Comparison of ENCODE assay signal across 9 mouse cellular contexts in the genomic region with DNA sequence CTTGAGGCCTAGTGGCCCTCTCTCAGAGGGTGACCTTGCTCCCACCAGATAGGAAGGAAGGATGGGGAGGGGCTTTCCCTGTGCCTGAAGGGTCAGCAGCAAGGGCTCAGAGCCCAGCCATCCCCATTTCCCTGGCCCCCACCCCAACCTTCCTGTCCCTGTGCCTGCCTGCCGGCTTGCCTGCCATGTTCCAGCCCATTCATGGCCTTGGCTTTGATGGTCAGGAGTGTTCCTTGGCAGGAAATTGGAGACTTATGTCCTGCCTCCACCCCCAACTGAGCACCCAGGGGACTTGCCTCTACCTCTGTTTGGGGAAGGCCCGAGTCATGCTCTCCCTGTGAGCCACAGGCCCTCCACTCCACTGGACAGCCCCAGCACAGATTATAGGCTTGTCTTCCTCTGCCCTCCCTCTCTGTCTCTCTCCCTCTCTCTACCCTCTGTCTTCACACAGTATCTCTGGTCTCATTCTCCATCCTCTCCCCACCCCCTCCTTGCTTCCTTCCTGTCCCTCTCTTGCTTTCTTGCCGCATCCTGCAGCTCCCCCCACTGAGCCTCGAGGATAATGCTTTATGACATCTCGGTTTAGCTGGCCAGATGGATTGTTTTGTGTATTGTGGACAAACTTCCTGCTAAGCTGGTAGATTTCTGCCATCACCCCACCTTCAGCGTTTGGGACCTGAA. TPM values are rescaled to one million over a fixed set of nuclear protein-coding genes. Genes with fewer than 3 reads are reported as not detected.
DNase-seq lines count a peak whose midpoint lies in the region; ATAC-seq lines count a peak whose summit lies in the region.
"Had no signal": no experiment of that assay in that cellular context is flagged by ENCODE, and none has a peak within 500 bp of the region (broad histone marks: within the 10 kb centered on the region; RNA-seq: fewer than 3 reads in every experiment).

No protein-coding gene starts in this region.

- H3K9me3 ChIP-seq in megakaryocyte, embryonic 14.5 days: no peaks in the 10 kb centered on the region
- H3K9me3 ChIP-seq in heart, embryonic 14.5 days (ENCODE audit: control insufficient read depth, low read length): peaks cover 14% of the 10 kb centered on the region
- no peaks in the 10 kb centered on the region for H3K9me3 ChIP-seq in limb, embryonic 10.5 days (replicated peaks)
- no peaks in the 10 kb centered on the region for H3K9me3 ChIP-seq in neural tube, embryonic 13.5 days
- H3K9me3 ChIP-seq in hindbrain, embryonic 11.5 days (ENCODE audit: control insufficient read depth, low read length): no peaks in the 10 kb centered on the region

- H3K4me3 ChIP-seq in megakaryocyte, embryonic 14.5 days (replicated peaks): peak overlapping the region; percentile 94
- no peak overlapping the region for H3K4me3 ChIP-seq in heart, embryonic 14.5 days (ENCODE audit: control insufficient read depth in 1 of 2, insufficient read depth in 1 of 2, low read depth in 1 of 2, low read length in 2 of 2)
- H3K4me3 ChIP-seq in limb, embryonic 10.5 days: no peak overlapping the region; the same call in 1 of the 2 replicates
- no peak overlapping the region for H3K4me3 ChIP-seq in neural tube, embryonic 13.5 days
- H3K4me3 ChIP-seq in hindbrain, embryonic 11.5 days (ENCODE audit: low read depth, low read length): no peak overlapping the region

- peak; percentile 79 for DNase-seq in adrenal gland, postnatal 10 days
- DNase-seq in limb, embryonic 10.5 days (ENCODE audit: low spot score): no peak
- no peak for DNase-seq in layer of hippocampus, postnatal 36 days
- no peak for DNase-seq in hindbrain, embryonic 11.5 days (ENCODE audit: low spot score)

- peak overlapping the region; percentile 75 to 76 for H3K27ac ChIP-seq in heart, embryonic 14.5 days (replicated peaks in 1 of 2; ENCODE audit: control insufficient read depth in 1 of 2, insufficient read depth in 1 of 2, low read depth in 2 of 2, low read length in 2 of 2)
- H3K27ac ChIP-seq in limb, embryonic 10.5 days: peak overlapping the region; percentile 67
- H3K27ac ChIP-seq in neural tube, embryonic 13.5 days (replicated peaks): 0 out of 2 replicates have a peak overlapping the region, but pooled peaks have one; percentile 15
- no peak overlapping the region for H3K27ac ChIP-seq in hindbrain, embryonic 11.5 days (ENCODE audit: low read depth, low read length)

- no peak overlapping the region for H3K9ac ChIP-seq in heart, embryonic 14.5 days (ENCODE audit: low read length)
- no peak overlapping the region for H3K9ac ChIP-seq in neural tube, embryonic 13.5 days
- no peak overlapping the region for H3K9ac ChIP-seq in hindbrain, embryonic 11.5 days (ENCODE audit: low read depth, low read length)

- WGBS in heart, embryonic 14.5 days: 52% methylated on average over 6 of the region's 6 CpGs
- WGBS in limb, embryonic 10.5 days: 30% methylated on average over 6 of the region's 6 CpGs
- 35% methylated on average over 6 of the region's 6 CpGs for WGBS in neural tube, embryonic 13.5 days
- 43% methylated on average over 6 of the region's 6 CpGs for WGBS in hindbrain, embryonic 11.5 days

- peaks cover 33% of the 10 kb centered on the region for H3K27me3 ChIP-seq in megakaryocyte, embryonic 14.5 days (replicated peaks)
- peaks cover 21% of the 10 kb centered on the region for H3K27me3 ChIP-seq in heart, embryonic 14.5 days (ENCODE audit: control insufficient read depth, insufficient read depth, low read length)
- peaks cover 33% of the 10 kb centered on the region for H3K27me3 ChIP-seq in limb, embryonic 10.5 days (ENCODE audit: low read depth, poor library complexity, severe bottlenecking)
- H3K27me3 ChIP-seq in neural tube, embryonic 13.5 days: peaks cover 48% of the 10 kb centered on the region
- H3K27me3 ChIP-seq in hindbrain, embryonic 11.5 days (ENCODE audit: control insufficient read depth, insufficient read depth, low read length): peaks cover 31% of the 10 kb centered on the region

- H3K36me3 ChIP-seq in megakaryocyte, embryonic 14.5 days (replicated peaks; ENCODE audit: low read length): no peaks in the 10 kb centered on the region
- no peaks in the 10 kb centered on the region for H3K36me3 ChIP-seq in heart, embryonic 14.5 days (ENCODE audit: control insufficient read depth, insufficient read depth, low read length)
- no peaks in the 10 kb centered on the region for H3K36me3 ChIP-seq in limb, embryonic 10.5 days
- H3K36me3 ChIP-seq in neural tube, embryonic 13.5 days: no peaks in the 10 kb centered on the region
- H3K36me3 ChIP-seq in hindbrain, embryonic 11.5 days (ENCODE audit: control insufficient read depth, insufficient read depth, low read length): no peaks in the 10 kb centered on the region

- peaks cover 82% of the 10 kb centered on the region for H3K4me1 ChIP-seq in megakaryocyte, embryonic 14.5 days
- H3K4me1 ChIP-seq in heart, embryonic 14.5 days (ENCODE audit: control insufficient read depth in 2 of 2, insufficient read depth in 2 of 2, low read length in 2 of 2): peaks cover 15 to 34% of the 10 kb centered on the region in 2 experiments; a peak in 3 of 4 replicates
- H3K4me1 ChIP-seq in limb, embryonic 10.5 days: peaks cover 72% of the 10 kb centered on the region
- H3K4me1 ChIP-seq in neural tube, embryonic 13.5 days (replicated peaks): peaks cover 64% of the 10 kb centered on the region
- H3K4me1 ChIP-seq in hindbrain, embryonic 11.5 days (replicated peaks; ENCODE audit: control insufficient read depth, insufficient read depth, low read length): peaks cover 21% of the 10 kb centered on the region

- peak overlapping the region; percentile 76 for H3K4me2 ChIP-seq in heart, embryonic 14.5 days (ENCODE audit: low read length)
- no peak overlapping the region for H3K4me2 ChIP-seq in neural tube, embryonic 13.5 days
- H3K4me2 ChIP-seq in hindbrain, embryonic 11.5 days (replicated peaks; ENCODE audit: low read depth, low read length): no peak overlapping the region

- ATAC-seq in megakaryocyte, adult 5-6 weeks (ENCODE audit: poor library complexity, severe bottlenecking): no peak
- peak; percentile 31; the same call in 1 of the 2 replicates for ATAC-seq in heart, embryonic 14.5 days (ENCODE audit: insufficient number of reproducible peaks, insufficient read depth, low FRiP score, low read depth)
- ATAC-seq in neural tube, embryonic 13.5 days (ENCODE audit: low read depth): no peak
- no peak for ATAC-seq in hindbrain, embryonic 11.5 days (ENCODE audit: low FRiP score)

RNA-seq across cellular contexts. Expression of gene Plxnd1, which starts 1.5 kb away (rescaled TPM):
- polyA plus RNA-seq in megakaryocyte, embryonic 14.5 days (2012; ENCODE audit: insufficient read depth, low replicate concordance): 3.8 and 14.9 TPM in 2 replicates
- 151 and 156 TPM in 2 replicates for total RNA-seq in megakaryocyte, adult 5-6 weeks (2015)
- 88.0 and 90.9 TPM in 2 replicates for total RNA-seq in megakaryocyte, adult 5-6 weeks (2017)
- total RNA-seq in adrenal gland, postnatal 10 days (2021): 100 to 1,000 TPM; 155 to 215 TPM
- 58.8 and 68.9 TPM in 2 replicates for polyA plus RNA-seq in heart, embryonic 14.5 days (2014; fragmentation: Nextera tagmentation; extraction: Ambion mirVana)
- 27.9 and 30.9 TPM in 2 replicates for polyA plus RNA-seq in limb, embryonic 10.5 days (2016; fragmentation: Nextera tagmentation; extraction: Ambion mirVana)
- 13.5 and 17.8 TPM in 2 replicates for polyA plus RNA-seq in neural tube, embryonic 13.5 days (2015; fragmentation: Nextera tagmentation; extraction: Ambion mirVana)
- total RNA-seq in layer of hippocampus, postnatal 36 days (2021): 10 to 100 TPM; 19.6 to 22.9 TPM
- 17.5 and 18.8 TPM in 2 replicates for polyA plus RNA-seq in hindbrain, embryonic 11.5 days (2014; fragmentation: Nextera tagmentation; extraction: Ambion mirVana)

RNA-seq across cellular contexts. Expression of gene H1foo, which starts 51.6 kb away (rescaled TPM):
- polyA plus RNA-seq in megakaryocyte, embryonic 14.5 days (2012; ENCODE audit: insufficient read depth, low replicate concordance): not detected in 2 replicates
- not detected in 2 replicates for total RNA-seq in megakaryocyte, adult 5-6 weeks (2015)
- total RNA-seq in megakaryocyte, adult 5-6 weeks (2017): not detected in 2 replicates
- total RNA-seq in adrenal gland, postnatal 10 days (2021): not detected
- polyA plus RNA-seq in heart, embryonic 14.5 days (2014; fragmentation: Nextera tagmentation; extraction: Ambion mirVana): not detected in 2 replicates
- not detected in 2 replicates for polyA plus RNA-seq in limb, embryonic 10.5 days (2016; fragmentation: Nextera tagmentation; extraction: Ambion mirVana)
- not detected in 2 replicates for polyA plus RNA-seq in neural tube, embryonic 13.5 days (2015; fragmentation: Nextera tagmentation; extraction: Ambion mirVana)
- not detected for total RNA-seq in layer of hippocampus, postnatal 36 days (2021)
- polyA plus RNA-seq in hindbrain, embryonic 11.5 days (2014; fragmentation: Nextera tagmentation; extraction: Ambion mirVana): not detected in 2 replicates
- polyA plus RNA-seq: neural tube, embryonic 14.5 days had no signal
